Mouse (Mus musculus) ES-E14 (cell line): ENCODE results near the gene Pakap.

ENCODE experiments used
- CHD2 ChIP-seq: IDR thresholded peaks from 2 replicates; pipeline ENCODE4 v1.6.1; 2014; ENCODE audit warnings: mild to moderate bottlenecking, low read depth, low read length, inconsistent platforms
- HCFC1 ChIP-seq: IDR thresholded peaks from 2 replicates; pipeline ENCODE4 v1.6.1; 2012; ENCODE audit warnings: low read length, inconsistent platforms, borderline replicate concordance; ENCODE audit not compliant: insufficient read depth
- MAFK ChIP-seq: IDR thresholded peaks from 2 replicates; pipeline ENCODE4 v1.6.1; 2014; ENCODE audit warnings: mild to moderate bottlenecking, low read depth, low read length, inconsistent platforms; ENCODE audit not compliant: insufficient read depth
- ZC3H11A ChIP-seq: IDR thresholded peaks from 2 replicates; pipeline ENCODE4 v1.6.1; 2012; ENCODE audit warnings: low read depth, mild to moderate bottlenecking, inconsistent platforms, low read length, borderline replicate concordance
- ZNF384 ChIP-seq: IDR thresholded peaks from 2 replicates; pipeline ENCODE4 v1.6.1; 2012; ENCODE audit warnings: low read depth, low read length, inconsistent platforms

DNA sequence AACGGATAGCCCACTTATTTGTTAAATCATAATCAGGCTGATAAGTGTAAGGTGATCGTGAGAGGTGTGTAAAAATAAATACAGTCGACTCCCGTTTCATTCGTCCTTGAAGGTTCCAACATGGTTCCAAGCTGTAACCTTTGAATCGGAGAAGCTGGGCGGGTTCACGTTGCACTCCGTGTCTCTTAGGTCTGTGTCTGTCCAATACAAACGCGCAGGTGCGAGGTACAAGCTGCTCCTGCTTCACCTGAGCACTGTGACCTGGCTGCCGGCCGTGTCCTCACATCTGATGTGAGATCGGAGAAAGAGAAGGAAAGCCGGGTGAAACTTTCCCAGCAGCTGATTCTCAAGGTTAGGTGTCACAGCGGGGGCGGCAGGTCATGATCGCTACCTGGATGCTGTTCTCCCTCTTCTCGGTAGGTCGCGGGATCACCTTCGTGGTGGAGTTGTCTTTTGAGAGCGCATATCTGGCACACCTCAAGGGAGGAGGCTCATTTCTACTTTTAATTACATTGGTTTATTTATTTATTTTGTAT, 252.9 kb downstream of the Pakap start:
- TF ChIP-seq ZC3H11A (no peak), HCFC1 (no peak), ZNF384 (no peak), MAFK (no peak), CHD2 (no peak)
